Mouse (Mus musculus) megakaryocyte, embryonic 14.5 days (primary cell): ENCODE measurements around the gene Klhl33. TPM values are rescaled to one million over a fixed set of nuclear protein-coding genes. Genes with fewer than 3 reads are reported as not detected.
A peak's percentile ranks its signal among the peaks of the same experiment; 100 is the strongest.
"Not testable (repeated sequence)": the region's sequence is repeated elsewhere in the genome, so short reads cannot be mapped to it uniquely, and the experiment has no call there.

Source experiments
- H3K27me3 ChIP-seq: replicated peaks from 2 replicates; pipeline ENCODE3; 2012; ENCODE audit warnings: inconsistent platforms
- H3K36me3 ChIP-seq: replicated peaks from 2 replicates; pipeline ENCODE3; 2012; ENCODE audit warnings: low read length, inconsistent platforms, mixed read lengths
- H3K4me1 ChIP-seq: 2 replicates; pipeline ENCODE4 v1.6.1; 2012; ENCODE audit warnings: inconsistent platforms
- H3K4me3 ChIP-seq: replicated peaks from 2 replicates; pipeline ENCODE3; 2012; ENCODE audit warnings: moderate library complexity, mild to moderate bottlenecking, inconsistent platforms
- H3K9me3 ChIP-seq: 2 replicates; pipeline ENCODE4 v1.6.1; 2012; ENCODE audit warnings: inconsistent platforms
- FLI1 ChIP-seq: IDR thresholded peaks from 2 replicates; pipeline ENCODE4 v1.6.1; 2012; ENCODE audit warnings: low read length, inconsistent platforms, mixed read lengths
- GATA1 ChIP-seq: IDR thresholded peaks from 3 replicates; pipeline ENCODE4 v1.6.1; 2012; ENCODE audit warnings: mixed read lengths, low read length, inconsistent platforms, borderline replicate concordance
- polyA plus RNA-seq: library from polyadenylated mRNA; stranded (reverse); fragments of >175 nt; gene quantifications from 2 replicates; pipeline ENCODE4 v1.2.3, GENCODE M21; 2012; ENCODE audit warnings: low replicate concordance; ENCODE audit not compliant: insufficient read depth

The Klhl33 gene
- 0.08 and 0.39 TPM in 2 replicates for polyA plus RNA-seq

DNA sequence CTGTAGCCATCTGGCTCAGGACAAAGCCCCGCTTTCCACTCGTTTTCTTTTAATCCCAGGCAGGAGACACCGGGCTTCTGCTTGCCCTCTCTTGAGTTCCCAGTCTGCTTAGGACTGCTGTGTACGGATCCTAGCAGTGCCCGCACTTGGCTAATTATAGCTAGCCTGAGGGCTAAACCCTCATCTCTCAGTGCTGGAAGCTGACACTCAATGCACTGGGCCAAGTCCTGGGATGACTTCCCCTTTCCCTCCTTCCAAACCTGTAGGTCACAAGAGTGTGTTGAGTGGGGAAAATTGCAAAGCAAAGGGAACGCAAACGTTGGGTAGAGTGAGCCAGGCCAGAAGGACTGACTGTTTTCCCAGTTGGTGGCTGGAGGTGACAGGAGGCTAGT, at the start of gene Klhl33:
Gene Klhl33, minus strand, starts transcription at position 134 of the 392 bp plus-strand sequence.
- TF ChIP-seq GATA1: no peak
- no peak for TF ChIP-seq FLI1
- peaks cover 9% of the 10 kb centered on the region for H3K9me3 ChIP-seq

DNA sequence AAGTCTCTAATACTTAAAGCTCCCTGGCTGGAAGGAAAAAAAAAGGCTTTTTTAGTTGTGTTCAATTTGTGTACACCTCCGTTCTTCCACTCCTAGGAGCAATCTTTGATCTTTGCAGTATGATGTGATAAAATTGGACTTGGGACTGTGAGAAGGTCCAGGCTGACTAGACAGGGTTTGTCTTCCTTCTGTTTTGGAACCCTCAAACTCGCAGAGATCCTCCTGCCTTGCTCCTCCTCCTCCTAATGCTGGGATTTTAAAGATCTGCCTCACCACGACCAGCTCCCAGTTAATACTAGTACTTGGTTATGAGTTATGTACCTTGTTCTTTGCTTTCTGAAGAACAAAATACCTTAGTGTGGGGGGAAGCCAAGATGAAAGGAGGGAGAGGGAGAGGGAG, 48.2 kb upstream of the Klhl33 start:
- H3K9me3 ChIP-seq, H3K27me3 ChIP-seq, H3K4me1 ChIP-seq, H3K36me3 ChIP-seq: not testable (repeated sequence)
- H3K4me3 ChIP-seq: peak overlapping the region; percentile 88

More for the DNA sequence above, at the start of gene Klhl33:
- Histone ChIP-seq H3K36me3 (no peaks in the 10 kb centered on the region), H3K4me1 (peaks cover 24% of the 10 kb centered on the region), H3K27me3 (peaks cover 27% of the 10 kb centered on the region), H3K4me3 (peak within 1 kb of the TSS; percentile 19)

DNA sequence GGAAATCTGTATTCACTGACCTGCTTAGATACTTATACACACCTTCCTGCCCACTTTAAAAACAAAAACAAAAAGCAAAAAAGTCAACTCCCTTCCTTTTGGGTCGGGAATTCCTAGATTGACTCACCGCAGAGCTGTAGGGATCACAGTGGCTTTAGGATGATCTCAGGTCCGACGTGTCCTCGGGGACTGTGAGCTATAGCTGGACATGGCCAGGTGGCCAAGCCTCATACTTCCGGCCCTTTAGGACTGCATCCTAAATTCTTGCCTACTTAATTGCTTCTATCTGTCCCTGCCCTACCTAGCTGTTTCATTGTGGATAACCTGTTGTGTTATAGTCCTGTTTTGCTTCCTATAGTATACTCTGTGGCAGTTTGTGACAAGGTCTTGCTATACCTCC, 47.8 kb upstream of the Klhl33 start:
- not testable (repeated sequence) for H3K9me3 ChIP-seq, H3K4me1 ChIP-seq, H3K27me3 ChIP-seq, H3K36me3 ChIP-seq
- peak overlapping the region; percentile 90 for H3K4me3 ChIP-seq

DNA sequence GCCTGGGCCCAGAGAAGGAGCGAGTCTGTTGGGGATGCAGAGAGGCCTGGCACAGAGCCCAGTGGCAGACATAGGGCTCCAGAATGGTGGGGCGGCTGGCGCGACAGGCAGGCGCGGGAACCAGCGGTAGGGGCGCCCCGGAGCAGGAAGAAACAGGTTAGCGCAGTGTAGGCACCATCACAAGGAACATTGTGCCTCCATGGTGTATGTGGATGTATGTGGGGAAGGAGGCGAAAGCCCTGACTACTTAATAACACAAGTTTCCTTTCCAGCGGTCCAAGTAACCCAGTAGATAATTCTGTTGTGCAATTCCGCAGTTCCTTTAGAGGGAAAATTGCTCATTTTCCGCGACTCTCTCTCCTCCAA, 47.3 kb upstream of the Klhl33 start:
- not testable (repeated sequence) for H3K36me3 ChIP-seq, H3K27me3 ChIP-seq, H3K4me1 ChIP-seq, H3K9me3 ChIP-seq
- peak overlapping the region; percentile 90 for H3K4me3 ChIP-seq

DNA sequence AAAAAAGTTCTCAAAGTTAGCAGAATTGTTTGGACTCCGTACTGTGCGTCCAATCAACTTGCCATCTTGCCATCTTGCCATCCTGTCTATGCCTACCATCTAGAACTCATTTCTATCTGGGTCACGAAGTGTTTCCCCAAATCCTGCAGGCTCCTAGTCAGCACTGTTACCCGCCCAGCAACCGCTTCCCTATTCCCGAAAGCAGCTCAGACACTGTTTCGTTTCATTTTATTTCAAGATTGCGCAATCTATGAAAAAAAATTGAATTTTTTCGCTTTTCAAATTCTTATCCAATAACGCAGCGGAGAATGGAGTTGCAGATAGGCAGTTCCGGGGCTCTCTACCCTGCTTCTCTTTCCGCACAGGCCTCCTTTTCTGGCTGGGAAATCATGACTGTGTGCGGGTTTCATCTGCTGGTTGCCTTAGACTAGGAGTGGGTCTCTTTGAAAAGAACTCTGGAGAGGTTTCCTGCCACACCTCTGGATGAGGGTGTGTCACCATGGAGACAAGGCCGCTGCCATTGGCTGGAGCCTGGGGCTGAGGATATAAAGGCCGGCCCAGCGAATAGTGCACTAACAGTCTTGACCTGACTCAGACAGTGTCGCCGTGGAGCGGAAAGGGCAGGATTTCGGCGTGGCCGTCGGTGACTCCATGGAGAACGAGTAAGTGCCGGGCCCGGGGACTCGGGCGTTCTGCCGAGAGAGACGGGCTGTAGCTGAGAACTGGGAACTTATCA, 46.8 kb upstream of the Klhl33 start, which contains the start of gene Gm49342:
Gene Gm49342, plus strand, starts transcription at position 586 of the 736 bp plus-strand sequence.
- Histone ChIP-seq H3K36me3 (no peaks in the 10 kb centered on the region), H3K4me1 (peaks cover 8% of the 10 kb centered on the region), H3K9me3 (no peaks in the 10 kb centered on the region), H3K27me3 (no peaks in the 10 kb centered on the region), H3K4me3 (peak within 1 kb of the TSS; percentile 92)
- TF ChIP-seq GATA1 (no peak), FLI1 (no peak)

DNA sequence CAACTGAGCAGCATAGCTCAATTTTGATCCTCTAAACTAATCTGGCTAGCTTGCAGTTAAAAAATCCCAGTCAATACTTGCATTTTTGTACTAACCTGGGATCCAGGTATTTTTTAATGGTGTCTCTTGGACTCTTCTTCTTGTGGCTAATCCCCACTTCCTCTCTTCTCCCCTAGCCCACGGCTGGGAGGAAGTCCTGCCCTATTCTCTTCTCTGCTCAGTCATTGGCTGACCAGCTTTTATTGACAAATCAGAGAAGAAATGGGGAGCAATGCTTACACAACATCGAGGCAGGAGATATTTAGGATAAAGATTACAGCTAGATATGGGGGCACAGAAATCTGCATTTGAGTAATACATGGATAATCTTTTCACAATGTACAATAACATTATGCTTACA, 41.6 kb upstream of the Klhl33 start:
- Histone ChIP-seq H3K36me3 (no peaks in the 10 kb centered on the region), H3K9me3 (no peaks in the 10 kb centered on the region), H3K4me1 (peaks cover 25% of the 10 kb centered on the region), H3K4me3 (peak overlapping the region; percentile 77), H3K27me3 (no peaks in the 10 kb centered on the region)
- TF ChIP-seq GATA1 (no peak), FLI1 (no peak)

DNA sequence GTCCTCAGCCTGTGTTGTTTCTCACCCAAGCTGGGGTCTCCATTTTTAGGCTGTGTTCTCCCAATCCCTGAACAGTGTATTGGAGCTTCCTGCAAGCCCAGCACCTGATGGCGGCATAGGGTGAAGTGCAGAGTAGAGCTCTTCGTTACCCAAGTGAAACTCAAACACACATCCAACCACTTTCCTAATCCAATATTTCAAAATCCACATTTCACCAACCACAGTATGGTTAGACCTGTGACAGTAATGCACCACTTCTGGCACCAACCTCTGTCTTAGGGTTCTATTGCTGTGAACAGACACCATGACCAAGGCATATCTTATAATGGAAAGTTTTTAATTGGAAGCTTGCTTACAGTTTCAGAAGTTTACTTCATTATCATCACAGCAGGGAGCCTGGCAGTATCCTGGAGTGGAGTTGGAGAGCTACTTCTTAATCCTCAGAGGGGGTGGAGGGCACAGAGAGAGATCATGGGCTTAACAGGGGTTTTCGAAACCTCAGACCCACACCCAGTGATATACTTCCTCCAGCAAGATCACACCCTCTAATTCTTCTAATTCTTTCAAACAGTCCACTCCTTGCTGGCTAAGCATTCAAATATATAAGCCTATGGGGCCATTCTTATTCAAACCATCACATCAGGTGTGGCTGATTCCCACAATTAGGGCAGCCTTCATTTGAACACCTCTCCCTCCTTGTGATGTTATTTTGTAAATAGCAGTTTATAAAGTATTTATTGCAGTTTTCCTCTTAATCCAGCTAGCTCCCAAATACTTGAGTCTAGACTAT, 41.0 kb upstream of the Klhl33 start:
- no peaks in the 10 kb centered on the region for H3K9me3 ChIP-seq
- TF ChIP-seq FLI1: no peak
- no peak for TF ChIP-seq GATA1
- H3K4me3 ChIP-seq: peak overlapping the region; percentile 77
- H3K27me3 ChIP-seq: no peaks in the 10 kb centered on the region
- H3K36me3 ChIP-seq: no peaks in the 10 kb centered on the region
- H3K4me1 ChIP-seq: peaks cover 25% of the 10 kb centered on the region

DNA sequence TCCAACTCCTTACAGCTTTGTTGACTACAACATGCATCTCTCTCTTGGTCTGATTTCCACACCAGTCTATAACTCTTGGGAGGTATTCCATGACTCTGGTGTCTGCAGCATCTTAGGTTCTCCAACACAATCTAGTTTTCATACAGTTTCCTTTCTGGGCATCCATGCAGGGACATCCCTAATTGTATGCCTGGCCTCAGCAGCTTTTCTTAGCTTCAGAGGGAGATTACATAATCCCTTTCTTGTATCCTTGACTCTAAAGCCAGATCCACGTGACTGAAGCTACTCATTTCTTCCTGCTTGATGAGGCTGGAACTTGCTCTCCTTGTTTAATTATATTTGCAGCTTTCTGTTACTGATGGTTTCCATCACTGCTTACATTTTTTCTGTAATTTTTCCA, 39.3 kb upstream of the Klhl33 start:
- no peaks in the 10 kb centered on the region for H3K27me3 ChIP-seq
- H3K36me3 ChIP-seq: no peaks in the 10 kb centered on the region
- peaks cover 34% of the 10 kb centered on the region for H3K4me1 ChIP-seq
- H3K9me3 ChIP-seq: no peaks in the 10 kb centered on the region
- no peak overlapping the region for H3K4me3 ChIP-seq
- TF ChIP-seq FLI1 (no peak), GATA1 (no peak)

DNA sequence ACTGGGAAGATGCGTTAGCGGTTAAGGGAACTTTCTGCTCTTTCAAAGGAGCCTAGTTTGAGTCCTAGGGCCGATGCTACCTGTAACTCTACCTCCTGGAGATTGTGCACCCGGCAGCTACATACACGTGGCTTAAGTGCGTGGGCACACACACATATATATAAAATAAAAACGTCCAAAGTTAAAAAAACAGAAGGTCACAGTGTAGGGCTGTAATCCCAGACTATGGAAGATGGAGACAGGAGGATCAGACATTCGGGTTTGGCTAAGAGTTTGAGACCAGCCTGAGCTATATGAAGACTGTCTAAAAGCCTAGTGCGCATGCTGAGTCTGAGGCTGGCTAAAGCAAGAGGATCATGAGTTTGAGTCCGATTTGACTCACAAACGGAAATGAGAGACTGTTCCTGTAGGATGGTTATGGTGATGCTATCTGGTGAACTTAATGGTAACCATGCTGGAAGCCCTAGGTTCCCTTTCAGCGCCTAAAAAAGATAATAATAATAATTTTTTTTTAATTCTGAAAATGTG, 34.2 kb upstream of the Klhl33 start:
- Histone ChIP-seq H3K4me3 (peak overlapping the region; percentile 98), H3K27me3 (no peaks in the 10 kb centered on the region), H3K4me1 (peaks cover 46% of the 10 kb centered on the region), H3K9me3 (no peaks in the 10 kb centered on the region), H3K36me3 (peaks cover 31% of the 10 kb centered on the region)
- TF ChIP-seq GATA1: no peak

DNA sequence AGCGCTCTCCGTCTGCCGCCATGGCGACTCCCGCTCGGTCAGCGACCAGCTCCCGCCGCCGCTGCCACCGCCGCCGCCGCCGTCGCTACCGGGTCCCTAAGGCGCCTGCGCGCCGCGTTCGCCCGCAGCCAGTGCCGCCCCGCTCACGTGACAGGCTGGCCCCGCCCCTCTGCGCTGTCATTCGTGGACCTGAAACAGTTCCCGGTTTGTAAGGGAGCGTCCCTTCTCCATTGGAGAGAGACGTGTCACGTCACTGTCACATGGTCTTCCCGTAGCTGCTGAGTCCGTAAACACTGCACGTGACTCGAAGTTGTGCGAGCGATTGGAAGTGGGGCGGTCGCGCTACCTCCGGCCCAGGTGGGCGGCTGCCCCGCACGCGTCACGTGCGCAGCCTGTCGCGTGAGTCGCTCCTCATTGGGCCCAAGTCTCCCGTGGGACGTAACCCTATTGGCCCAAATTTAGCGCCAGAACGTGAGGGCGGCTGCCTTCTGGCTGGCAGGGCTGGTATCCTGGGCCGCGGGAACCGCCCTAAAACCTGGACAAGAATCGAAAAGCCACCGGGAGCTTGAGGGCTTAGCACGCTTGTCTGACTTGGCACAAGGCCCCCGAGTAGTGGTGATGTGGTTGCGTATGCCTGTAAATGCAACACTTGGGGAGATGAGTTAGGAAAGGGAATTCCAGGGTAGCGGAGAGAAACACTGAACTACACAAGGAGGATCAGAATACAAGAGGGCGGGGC, 33.6 kb upstream of the Klhl33 start, which contains the start of the genes Pip4p1 and Pnp:
Gene Pip4p1, minus strand, starts transcription at position 103 of the 739 bp plus-strand sequence.
Gene Pnp, plus strand, starts transcription at position 329 of the 739 bp plus-strand sequence.
- no peaks in the 10 kb centered on the region for H3K9me3 ChIP-seq
- no peak for TF ChIP-seq FLI1
- no peak for TF ChIP-seq GATA1
- peak within 1 kb of the TSS; percentile 98 for H3K4me3 ChIP-seq
- peaks cover 37% of the 10 kb centered on the region for H3K36me3 ChIP-seq
- no peaks in the 10 kb centered on the region for H3K27me3 ChIP-seq
- H3K4me1 ChIP-seq: peaks cover 53% of the 10 kb centered on the region
